Mouse (Mus musculus) liver, embryonic 12.5 days (tissue): ENCODE measurements around the gene Camta2. TPM values are rescaled to one million over a fixed set of nuclear protein-coding genes. Genes with fewer than 3 reads are reported as not detected.

Experiments used
- ATAC-seq: fragments of 200-750 bp; cut with Nextera tagmentation; 2 replicates; pipeline ENCODE4 v1.8.0; 2017; ENCODE audit warnings: moderate number of reproducible peaks, mild to moderate bottlenecking, moderate library complexity
- H3K27ac ChIP-seq: fragments of 300-500 bp; sonication (generic); 2 replicates; pipeline ENCODE4 v1.5.1; 2016; ENCODE audit warnings: mild to moderate bottlenecking
- H3K27me3 ChIP-seq: fragments of 300-500 bp; sonication (generic); replicated peaks from 2 replicates; pipeline ENCODE4 v1.6.1; 2016; ENCODE audit warnings: mild to moderate bottlenecking, moderate library complexity
- H3K36me3 ChIP-seq: fragments of 300-500 bp; sonication (generic); 2 replicates; pipeline ENCODE4 v1.6.1; 2016; ENCODE audit warnings: mild to moderate bottlenecking, moderate library complexity
- H3K4me1 ChIP-seq: fragments of 300-500 bp; sonication (generic); 2 replicates; pipeline ENCODE4 v1.6.1; 2016
- H3K4me2 ChIP-seq: fragments of 300-500 bp; sonication (generic); 2 replicates; pipeline ENCODE4 v1.6.1; 2016; ENCODE audit warnings: mild to moderate bottlenecking, moderate library complexity
- H3K4me3 ChIP-seq: fragments of 300-500 bp; sonication (generic); 2 replicates; pipeline ENCODE4 v1.5.1; 2016; ENCODE audit warnings: mild to moderate bottlenecking, moderate library complexity
- H3K9ac ChIP-seq: fragments of 300-500 bp; sonication (generic); 2 replicates; pipeline ENCODE4 v1.6.1; 2016; ENCODE audit warnings: mild to moderate bottlenecking, moderate library complexity
- H3K9me3 ChIP-seq: fragments of 300-500 bp; sonication (generic); replicated peaks from 2 replicates; pipeline ENCODE4 v1.6.1; 2016; ENCODE audit warnings: mild to moderate bottlenecking, moderate library complexity
- WGBS: fragments of 180-500 bp; shearing (Covaris S2); methylation state at CpG from one replicate; pipeline ENCODE4 v1.1.7; 2016; ENCODE audit not compliant: insufficient replicate concordance; 5-methylcytosine and 5-hydroxymethylcytosine counted together
- polyA plus RNA-seq: library from polyadenylated mRNA; unstranded; fragments of >200 nt; fragmentation: Nextera tagmentation; extraction: Ambion mirVana; gene quantifications from 2 replicates; pipeline ENCODE4 v1.2.1, GENCODE M21; 2016

Gene Camta2
- polyA plus RNA-seq, 1 experiment from 2014 or later, result 6.1 TPM

DNA sequence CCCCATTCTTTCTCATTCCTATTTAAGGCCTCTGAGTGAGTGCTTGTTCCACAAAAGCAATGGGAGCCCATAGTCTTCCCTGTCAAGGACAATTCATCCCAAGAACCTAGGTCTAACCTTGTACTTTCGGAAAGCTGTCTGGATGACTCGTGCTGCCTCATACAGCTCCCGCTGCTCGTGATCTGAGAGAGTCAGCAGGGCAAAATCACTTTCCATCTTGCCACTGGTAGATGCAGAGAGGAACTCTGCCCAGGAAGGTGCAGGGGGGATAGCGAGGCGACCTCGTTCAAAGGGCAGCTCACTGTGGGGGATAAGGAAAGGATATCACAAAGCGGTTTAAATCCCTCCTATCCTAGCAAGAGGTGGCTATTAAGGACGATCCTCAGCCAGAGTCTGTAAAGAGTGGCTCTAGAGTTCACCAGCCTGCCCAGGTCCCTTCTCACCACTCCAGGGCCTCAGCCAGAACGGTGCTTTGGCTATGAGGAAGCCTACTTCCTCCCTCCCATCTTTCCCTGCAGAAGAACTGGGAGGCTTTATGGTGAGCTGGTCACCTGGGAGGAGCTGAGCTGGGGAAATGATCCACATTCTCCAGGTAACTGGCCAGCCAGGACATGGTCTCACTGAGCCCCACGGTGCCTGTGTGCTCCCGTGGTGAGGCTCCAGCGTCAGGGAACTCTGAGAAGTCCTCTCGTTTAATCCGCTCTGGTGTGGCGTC is 16.4 kb downstream of the Camta2 start:
- Histone ChIP-seq H3K4me1 (peaks cover 45% of the 10 kb centered on the region), H3K9me3 (no peaks in the 10 kb centered on the region), H3K27ac (no peak overlapping the region), H3K36me3 (peaks cover 41% of the 10 kb centered on the region), H3K4me3 (no peak overlapping the region), H3K9ac (no peak overlapping the region), H3K27me3 (no peaks in the 10 kb centered on the region), H3K4me2 (0 out of 2 replicates have a peak overlapping the region, but pooled peaks have one; percentile 98)
- ATAC-seq, result no peak
- 74% methylated on average over 16 of the region's 16 CpGs for WGBS

DNA sequence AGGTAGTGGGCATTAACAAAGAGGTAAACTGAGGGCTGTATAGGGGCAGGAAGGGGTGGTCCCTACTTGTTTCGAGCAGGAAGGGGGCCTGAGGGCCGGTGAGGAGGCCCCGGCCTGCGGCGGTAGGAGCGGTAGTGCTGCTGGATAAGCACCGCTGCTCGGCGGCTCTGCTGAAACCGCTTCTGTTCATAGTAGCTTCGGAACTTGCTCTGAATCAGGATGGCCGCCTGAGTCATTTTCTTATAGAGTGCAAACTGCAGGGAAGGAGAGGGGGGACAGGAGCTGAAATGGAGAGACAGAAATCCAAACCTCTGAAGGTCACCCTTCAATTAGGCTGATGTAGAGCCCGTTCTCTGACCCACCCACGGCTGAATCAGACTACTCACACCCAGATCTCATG is 17.4 kb downstream of the Camta2 start:
- WGBS, result 52% methylated on average over 14 of the region's 14 CpGs
- peak overlapping the region; percentile 95 for H3K27ac ChIP-seq
- H3K4me1 ChIP-seq, result peaks cover 45% of the 10 kb centered on the region
- ATAC-seq, result no peak
- H3K36me3 ChIP-seq, result peaks cover 39% of the 10 kb centered on the region
- no peaks in the 10 kb centered on the region for H3K9me3 ChIP-seq
- peak overlapping the region; percentile 98 for H3K4me2 ChIP-seq
- H3K4me3 ChIP-seq, result peak overlapping the region; percentile 76
- no peaks in the 10 kb centered on the region for H3K27me3 ChIP-seq
- H3K9ac ChIP-seq, result peak overlapping the region; percentile 92

DNA sequence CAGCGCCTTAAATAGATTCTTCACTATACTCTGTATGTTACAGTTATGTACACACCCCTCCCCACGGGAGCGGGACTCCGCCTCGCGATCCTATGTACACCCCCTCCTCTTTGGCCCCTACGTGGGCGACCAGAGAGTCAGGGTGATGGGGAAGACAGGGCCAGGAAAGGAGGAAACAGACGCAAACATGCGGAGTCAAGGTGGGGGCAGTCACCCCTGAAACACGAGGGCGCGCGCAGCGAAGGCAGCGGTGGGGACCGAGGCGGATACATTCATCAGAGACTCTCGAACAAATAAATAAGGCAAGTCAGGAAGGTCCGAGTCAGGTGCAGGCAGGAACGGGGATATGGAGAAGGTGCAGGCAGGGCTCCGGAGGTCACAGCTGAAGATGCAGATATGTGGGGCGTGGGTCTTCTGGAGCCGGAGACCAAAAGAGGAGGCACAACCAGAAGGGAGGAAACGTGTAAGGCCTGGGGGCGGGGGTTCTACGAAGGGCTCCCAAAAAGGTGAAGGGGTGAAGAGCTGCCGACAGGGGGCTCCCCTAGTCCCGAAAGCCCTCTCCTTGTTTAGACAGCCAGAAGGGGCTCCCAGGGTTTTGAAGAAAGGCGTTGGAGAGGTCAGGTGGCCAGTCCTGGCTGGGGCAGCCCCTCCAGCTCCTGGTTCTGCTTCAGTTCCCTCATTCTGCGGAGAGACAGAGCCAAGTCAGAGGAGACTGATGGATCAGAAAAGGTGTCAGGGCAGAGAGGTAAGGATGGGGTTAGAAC is 18.1 kb downstream of the Camta2 start:
- under 1% methylated on average over 31 of the region's 31 CpGs for WGBS
- Histone ChIP-seq H3K36me3 (peaks cover 41% of the 10 kb centered on the region), H3K9me3 (no peaks in the 10 kb centered on the region), H3K27me3 (no peaks in the 10 kb centered on the region), H3K4me1 (peaks cover 45% of the 10 kb centered on the region), H3K4me3 (peak overlapping the region; percentile 76), H3K4me2 (peak overlapping the region; percentile 98), H3K9ac (peak overlapping the region; percentile 92), H3K27ac (peak overlapping the region; percentile 95)
- ATAC-seq, result 0 out of 2 replicates have a peak, but pooled peaks have one; percentile 3

DNA sequence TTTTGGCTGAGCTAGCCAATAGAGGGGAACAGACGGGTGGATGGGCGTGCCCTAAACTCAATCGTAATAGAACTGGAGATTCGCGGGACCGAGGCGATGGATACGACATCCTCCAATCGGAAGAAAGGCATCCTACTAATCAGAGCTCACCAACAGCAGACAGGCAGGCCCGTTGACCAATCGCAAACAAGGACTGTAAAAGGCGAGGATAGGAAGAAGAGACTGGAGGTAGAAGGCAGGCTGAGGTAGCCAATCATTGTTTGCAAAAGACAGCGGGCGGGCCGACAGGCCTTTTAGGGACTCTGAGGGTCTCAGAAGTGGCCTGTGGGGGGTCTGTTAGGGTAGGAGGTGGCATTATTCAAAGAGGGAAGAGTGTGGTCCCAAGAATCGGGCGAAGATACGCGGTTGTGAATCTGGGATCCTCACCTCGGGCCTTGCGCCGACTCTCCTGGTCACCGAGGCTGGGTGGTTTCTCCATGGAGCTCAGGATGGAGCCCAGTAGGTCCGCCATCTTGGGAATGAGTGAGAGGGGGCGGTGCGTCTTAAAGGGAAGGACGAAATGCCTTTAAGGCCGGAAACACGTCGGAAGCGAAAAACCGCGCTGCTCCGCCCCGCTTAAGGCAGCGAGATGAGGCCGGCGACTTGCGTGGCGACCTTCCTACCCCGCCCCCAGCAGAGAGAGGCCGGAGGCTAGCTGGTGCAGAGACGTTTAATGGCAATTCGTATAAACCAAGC is 19.0 kb downstream of the Camta2 start, which contains the start of gene Spag7:
Gene Spag7, minus strand, starts transcription at position 646 of the 735 bp plus-strand sequence.
- Histone ChIP-seq H3K4me1 (peaks cover 42% of the 10 kb centered on the region), H3K4me2 (peak within 1 kb of the TSS; percentile 98), H3K27ac (peak within 1 kb of the TSS; percentile 95), H3K9ac (peak within 1 kb of the TSS; percentile 92), H3K9me3 (no peaks in the 10 kb centered on the region), H3K4me3 (peak within 1 kb of the TSS; percentile 76), H3K27me3 (no peaks in the 10 kb centered on the region), H3K36me3 (peaks cover 42% of the 10 kb centered on the region)
- WGBS, result under 1% methylated on average over 44 of the region's 44 CpGs
- ATAC-seq, result peak; percentile 91

DNA sequence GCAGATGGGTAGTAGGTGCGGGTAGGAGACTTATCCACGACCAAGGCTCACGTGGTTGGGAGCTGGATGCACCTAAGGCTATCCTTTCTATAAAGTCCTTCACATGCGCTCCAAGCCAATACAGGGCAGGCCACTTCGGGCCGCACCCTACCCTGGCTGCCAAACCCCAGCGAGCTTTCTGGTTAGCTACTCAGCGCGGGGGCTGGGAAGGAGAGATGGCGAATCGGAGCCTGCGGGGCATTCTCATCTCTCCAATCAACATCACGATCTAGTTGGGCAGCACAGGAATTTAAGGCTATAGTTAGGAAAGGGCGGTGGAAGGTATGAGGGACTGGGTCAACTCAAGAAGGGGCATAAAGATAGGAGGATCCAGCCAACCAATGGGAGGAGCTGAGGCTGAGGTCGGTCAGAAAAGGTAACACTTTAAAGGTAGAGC is 19.6 kb downstream of the Camta2 start:
- ATAC-seq, result peak; percentile 73
- H3K27ac ChIP-seq, result peak overlapping the region; percentile 95

DNA sequence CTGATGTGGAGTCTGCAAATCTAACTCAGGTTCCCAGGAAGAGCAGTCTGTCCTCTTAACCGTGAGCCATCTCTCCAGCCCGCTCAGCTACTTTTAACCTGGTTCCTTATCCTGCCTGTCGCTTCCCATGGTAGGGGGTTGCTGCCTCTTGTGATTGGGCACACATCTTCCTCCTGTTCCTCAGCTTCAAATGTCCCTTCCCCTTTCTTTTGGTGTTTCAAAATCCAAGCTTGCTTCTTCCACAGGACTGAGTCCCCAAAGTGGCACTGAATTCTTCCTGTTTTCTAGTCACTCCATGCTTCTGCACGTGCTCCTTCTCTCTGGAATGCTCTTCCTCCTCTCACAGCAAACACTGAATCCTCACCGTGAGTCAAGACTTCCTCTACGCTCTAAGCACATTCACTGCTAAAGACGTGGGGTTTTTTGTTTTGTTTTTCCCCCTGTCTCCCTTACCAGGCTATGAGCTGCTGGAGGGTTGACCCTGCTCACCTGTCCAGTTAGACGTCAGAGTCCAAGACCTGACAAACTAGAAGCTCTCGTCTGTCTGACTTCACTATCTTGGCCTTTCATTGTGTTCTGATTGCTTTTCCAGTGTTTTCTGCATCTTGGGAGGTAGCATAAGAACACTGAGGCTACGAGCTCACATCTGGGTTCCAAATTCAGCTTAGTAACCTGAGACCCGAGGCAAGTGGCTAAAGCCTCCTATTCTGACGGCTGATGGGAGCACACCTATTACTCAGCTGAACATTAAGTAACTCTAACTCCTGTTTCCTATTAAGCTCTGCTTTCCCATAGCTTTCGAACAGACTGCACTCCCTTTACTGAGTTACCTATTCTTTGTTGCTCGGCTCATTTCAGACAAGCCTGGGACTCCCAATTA is 20.4 kb downstream of the Camta2 start:
- H3K4me1 ChIP-seq, result peaks cover 42% of the 10 kb centered on the region
- peak overlapping the region; percentile 76 for H3K4me3 ChIP-seq
- WGBS, result 62% methylated on average over 14 of the region's 14 CpGs
- peak overlapping the region; percentile 95 for H3K27ac ChIP-seq
- no peak for ATAC-seq
- H3K36me3 ChIP-seq, result peaks cover 48% of the 10 kb centered on the region
- H3K9me3 ChIP-seq, result no peaks in the 10 kb centered on the region
- H3K9ac ChIP-seq, result peak overlapping the region; percentile 75
- H3K4me2 ChIP-seq, result peak overlapping the region; percentile 98
- no peaks in the 10 kb centered on the region for H3K27me3 ChIP-seq

More for the DNA sequence above, 19.6 kb downstream of the Camta2 start:
- H3K4me2 ChIP-seq, result peak overlapping the region; percentile 98
- no peaks in the 10 kb centered on the region for H3K27me3 ChIP-seq
- peaks cover 43% of the 10 kb centered on the region for H3K36me3 ChIP-seq
- peaks cover 42% of the 10 kb centered on the region for H3K4me1 ChIP-seq
- H3K9ac ChIP-seq, result peak overlapping the region; percentile 75
- WGBS, result under 1% methylated on average over 15 of the region's 15 CpGs
- peak overlapping the region; percentile 76 for H3K4me3 ChIP-seq
- H3K9me3 ChIP-seq, result no peaks in the 10 kb centered on the region

DNA sequence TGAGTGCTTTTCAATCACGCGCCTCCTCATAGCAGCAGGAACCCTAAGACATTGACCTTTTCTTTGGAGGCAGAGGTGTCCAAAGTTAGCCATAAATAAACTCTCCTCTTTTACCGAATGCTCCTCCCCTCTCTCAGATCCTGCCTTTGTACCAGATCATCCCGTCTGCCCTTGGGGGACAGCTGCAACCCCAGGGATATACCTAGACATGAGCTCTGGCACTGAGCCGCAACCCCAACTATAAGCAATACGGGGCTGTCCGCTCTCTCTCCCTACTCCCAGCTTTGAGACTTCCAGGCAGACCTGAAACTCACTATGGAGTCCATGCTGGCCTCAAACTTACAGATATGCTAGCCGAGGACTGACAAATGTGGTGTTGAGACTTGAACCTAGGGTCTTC is 21.2 kb downstream of the Camta2 start:
- Histone ChIP-seq H3K36me3 (peaks cover 51% of the 10 kb centered on the region), H3K27me3 (no peaks in the 10 kb centered on the region), H3K4me2 (no peak overlapping the region), H3K27ac (no peak overlapping the region), H3K9ac (no peak overlapping the region), H3K9me3 (no peaks in the 10 kb centered on the region), H3K4me1 (peaks cover 39% of the 10 kb centered on the region), H3K4me3 (no peak overlapping the region)
- WGBS, result 86% methylated on average over 8 of the region's 8 CpGs
- no peak for ATAC-seq

DNA sequence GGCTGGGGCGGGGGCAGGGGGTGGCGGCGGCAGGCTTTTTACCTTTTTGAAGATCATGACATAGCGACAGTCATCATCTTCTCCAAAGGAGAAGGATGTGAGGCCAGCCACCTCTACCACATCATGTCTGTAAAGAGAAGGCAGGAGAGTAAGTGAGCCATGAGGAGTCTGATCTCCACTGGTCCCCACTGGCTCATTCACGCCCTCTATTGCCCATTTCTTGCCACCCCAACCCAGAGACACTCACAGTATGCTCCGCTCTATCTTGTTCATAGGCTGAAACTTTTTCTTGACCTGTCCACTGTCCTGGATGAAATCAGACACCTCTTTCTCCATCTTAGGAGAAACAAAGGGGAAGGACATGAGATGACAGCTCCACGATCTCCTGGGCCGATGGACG is 23.2 kb downstream of the Camta2 start:
- Histone ChIP-seq H3K27me3 (no peaks in the 10 kb centered on the region), H3K9me3 (no peaks in the 10 kb centered on the region), H3K4me1 (peaks cover 19% of the 10 kb centered on the region), H3K36me3 (peaks cover 63% of the 10 kb centered on the region), H3K9ac (no peak overlapping the region), H3K4me3 (no peak overlapping the region), H3K27ac (no peak overlapping the region), H3K4me2 (no peak overlapping the region)
- WGBS, result 89% methylated on average over 9 of the region's 9 CpGs
- no peak for ATAC-seq

DNA sequence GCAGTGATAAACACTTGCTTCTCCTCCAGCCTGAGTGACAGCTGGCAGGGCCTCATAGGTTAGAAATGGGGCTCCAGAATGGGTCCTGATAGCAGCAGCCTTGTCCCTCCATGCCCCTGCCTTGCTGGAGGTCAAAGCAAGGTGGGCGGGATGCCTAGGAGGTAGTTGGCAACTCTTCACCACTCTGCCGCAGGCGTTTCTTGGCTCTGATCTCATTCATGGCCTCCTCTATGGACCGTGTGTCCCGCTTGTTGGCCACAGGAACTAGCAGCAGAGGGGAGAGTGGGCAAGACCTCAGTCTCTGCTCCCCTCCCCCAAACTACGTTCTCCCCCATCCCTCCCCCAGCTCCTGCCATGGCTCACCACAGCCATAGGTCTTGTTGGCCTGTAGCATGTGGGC is 23.9 kb downstream of the Camta2 start:
- ATAC-seq, result no peak
- 93% methylated on average over 6 of the region's 6 CpGs for WGBS
- peaks cover 65% of the 10 kb centered on the region for H3K36me3 ChIP-seq

DNA sequence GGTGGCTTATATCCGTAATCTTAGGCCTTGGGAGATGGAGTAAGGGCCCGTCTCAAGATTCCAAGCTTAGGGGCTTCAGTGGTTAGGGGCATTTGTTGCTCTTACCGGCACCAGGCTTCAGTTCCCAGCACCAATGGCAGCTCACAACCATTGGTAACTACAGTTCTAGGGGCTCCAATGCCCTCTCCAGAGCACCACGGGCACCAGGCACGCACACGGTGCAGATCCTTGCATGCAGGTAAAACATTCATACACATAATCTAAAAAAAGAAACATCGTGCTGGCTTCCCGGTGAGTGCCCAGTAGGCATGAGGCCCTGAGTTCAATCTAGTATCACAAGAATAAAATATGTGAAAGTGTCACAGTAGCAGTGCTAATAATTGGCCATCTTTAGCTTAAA is 24.8 kb downstream of the Camta2 start:
- Histone ChIP-seq H3K27me3 (no peaks in the 10 kb centered on the region), H3K9me3 (no peaks in the 10 kb centered on the region), H3K9ac (no peak overlapping the region), H3K4me1 (peaks cover 23% of the 10 kb centered on the region), H3K4me2 (no peak overlapping the region), H3K27ac (no peak overlapping the region), H3K36me3 (peaks cover 65% of the 10 kb centered on the region), H3K4me3 (no peak overlapping the region)
- 83% methylated on average over 8 of the region's 8 CpGs for WGBS
- ATAC-seq, result no peak

More for the DNA sequence above, 23.9 kb downstream of the Camta2 start:
- Histone ChIP-seq H3K9ac (no peak overlapping the region), H3K4me2 (no peak overlapping the region), H3K4me1 (peaks cover 17% of the 10 kb centered on the region), H3K4me3 (no peak overlapping the region), H3K27ac (no peak overlapping the region), H3K9me3 (no peaks in the 10 kb centered on the region), H3K27me3 (no peaks in the 10 kb centered on the region)

DNA sequence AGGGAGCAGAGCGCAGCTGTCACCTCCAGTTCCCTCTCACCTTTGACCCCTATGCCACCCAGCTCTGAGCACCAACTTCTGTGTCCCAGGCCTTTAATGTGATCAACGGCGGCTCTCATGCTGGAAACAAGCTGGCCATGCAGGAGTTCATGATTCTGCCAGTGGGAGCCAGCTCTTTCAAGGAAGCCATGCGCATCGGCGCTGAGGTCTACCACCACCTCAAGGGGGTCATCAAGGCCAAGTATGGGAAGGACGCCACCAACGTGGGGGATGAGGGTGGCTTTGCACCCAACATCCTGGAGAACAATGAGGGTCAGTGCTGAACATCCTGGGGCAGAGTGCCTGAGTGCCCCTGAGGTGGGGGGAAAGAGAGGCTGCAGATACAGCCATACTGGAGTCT is 27.3 kb downstream of the Camta2 start:
- Histone ChIP-seq H3K27ac (no peak overlapping the region), H3K4me3 (no peak overlapping the region), H3K9me3 (no peaks in the 10 kb centered on the region), H3K36me3 (peaks cover 57% of the 10 kb centered on the region), H3K9ac (no peak overlapping the region; the same call in 1 of the 2 replicates), H3K4me2 (no peak overlapping the region), H3K4me1 (peaks cover 35% of the 10 kb centered on the region), H3K27me3 (0 out of 2 replicates have a peak, but pooled peaks cover 9% of the 10 kb centered on the region)
- WGBS, result 85% methylated on average over 8 of the region's 8 CpGs
- ATAC-seq, result no peak
